Mouse (Mus musculus) C2C12 (cell line): ENCODE data around the gene Cecr2.

ENCODE experiments used
- CEBPB ChIP-seq: IDR thresholded peaks from one replicate; pipeline ENCODE4 v1.6.1; 2011; ENCODE audit warnings: low read depth, mild to moderate bottlenecking, control low read depth, moderate library complexity
- CTCF ChIP-seq: IDR thresholded peaks from one replicate; pipeline ENCODE4 v1.5.1; 2011; ENCODE audit not compliant: control insufficient read depth, insufficient read depth, insufficient read length
- MAX ChIP-seq: IDR thresholded peaks from one replicate; pipeline ENCODE4 v1.6.1; 2011; ENCODE audit warnings: mild to moderate bottlenecking, control low read depth
- MYOD1 ChIP-seq: IDR thresholded peaks from one replicate; pipeline ENCODE4 v1.6.1; 2011; ENCODE audit warnings: low read depth; ENCODE audit not compliant: control insufficient read depth, insufficient read length

DNA sequence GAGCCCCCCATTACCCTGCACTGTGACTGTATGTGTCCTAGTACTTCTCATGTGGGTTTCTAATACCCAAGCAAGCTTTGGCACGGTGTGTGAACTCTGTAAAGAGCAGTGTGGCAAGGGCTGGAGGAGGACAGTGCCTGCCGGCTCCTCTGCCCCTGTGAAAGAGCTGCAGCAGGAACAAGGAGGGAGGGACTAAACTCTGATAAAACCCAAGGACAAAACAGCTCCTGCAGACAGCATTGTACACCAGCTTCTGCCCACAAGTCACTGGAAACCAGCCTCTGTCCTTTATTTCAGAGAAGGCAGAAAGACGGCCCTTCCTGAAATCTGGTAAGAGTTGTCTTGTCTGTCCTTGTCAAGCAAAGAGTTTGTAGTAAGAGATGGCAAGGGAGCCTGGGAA is 110.1 kb downstream of the Cecr2 start:
- TF ChIP-seq CTCF (no peak), MAX (no peak), MYOD1 (no peak), CEBPB (no peak)
